Mouse (Mus musculus): Measurements from ENCODE around the gene Plekhm1.
"Not testable (repeated sequence)": the region's sequence is repeated elsewhere in the genome, so short reads cannot be mapped to it uniquely, and the experiment has no call there.

DNA sequence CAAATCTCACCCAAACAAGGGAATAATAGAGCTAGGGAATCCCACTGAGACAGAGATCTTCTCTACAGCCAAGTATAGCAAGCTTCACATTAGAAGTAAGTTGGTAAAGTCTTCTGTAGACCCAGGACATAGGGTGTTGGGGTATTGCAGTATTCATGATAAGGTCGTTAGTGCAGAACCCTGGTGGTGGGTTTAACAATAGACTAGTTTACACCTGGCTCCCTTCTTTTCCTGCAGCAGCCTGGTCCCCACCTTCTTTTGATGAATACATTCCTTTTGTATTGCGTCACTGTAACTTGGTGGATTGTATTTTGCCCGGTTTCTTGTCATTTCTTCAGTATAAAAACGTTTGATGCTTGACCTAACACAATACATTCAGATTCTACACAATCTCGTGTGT is 5.4 kb downstream of the Plekhm1 start:
- TF ChIP-seq NANOG (IDR thresholded peaks at IDR 0.05; ENCODE audit: borderline replicate concordance, low read length); CTCF (conservative IDR thresholded peaks at IDR 0.05; ENCODE audit: low read length); POU5F1 (IDR thresholded peaks at IDR 0.05; ENCODE audit: borderline replicate concordance, low read length): not testable (repeated sequence)

Measured in E14TG2a.4 (cell line).